ENCODE assay signal across 17 mouse cellular contexts in the genomic region with DNA sequence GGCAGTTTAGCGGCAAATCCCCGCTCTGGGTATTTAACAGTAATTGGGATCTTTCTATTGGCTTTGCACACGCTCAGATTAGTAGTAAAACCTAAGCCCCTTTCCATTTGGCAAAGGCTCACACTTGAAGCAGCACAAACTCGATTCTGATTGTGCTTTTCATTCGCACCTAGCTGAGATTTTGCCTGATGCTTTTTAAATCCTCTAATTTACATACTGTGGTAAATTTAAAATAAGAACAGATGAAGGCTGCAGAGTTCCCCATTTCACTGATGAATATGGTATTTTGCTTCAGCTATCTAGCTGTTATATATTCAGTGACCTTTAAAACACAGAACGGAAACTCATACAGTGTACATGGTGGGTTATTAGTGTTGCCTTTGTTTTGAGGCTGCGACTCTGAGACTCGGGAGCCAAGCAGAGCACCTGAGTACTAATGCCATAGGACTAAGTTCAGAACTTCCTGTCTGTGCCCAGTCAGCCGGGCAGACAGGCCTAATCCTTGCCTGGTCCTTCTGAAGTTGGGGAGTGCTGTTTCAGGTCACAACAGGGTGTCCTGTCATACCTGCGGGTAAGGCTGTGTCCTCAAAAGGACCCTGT.
A peak's percentile ranks its signal among the peaks of the same experiment; 100 is the strongest.
DNase-seq lines count a peak whose midpoint lies in the region; ATAC-seq and TF ChIP-seq lines count a peak whose summit lies in the region.
"Had no signal": no experiment of that assay in that cellular context is flagged by ENCODE, and none has a peak within 500 bp of the region (broad histone marks: within the 10 kb centered on the region; RNA-seq: fewer than 3 reads in every experiment).

No protein-coding gene starts in this region.

- no peak overlapping the region for H3K9ac ChIP-seq in forebrain, embryonic 14.5 days (ENCODE audit: low read length)
- no peak overlapping the region for H3K9ac ChIP-seq in forebrain, embryonic 13.5 days
- H3K9ac ChIP-seq: embryonic facial prominence, embryonic 12.5 days; intestine, embryonic 15.5 days; liver, embryonic 12.5 days; lung, embryonic 14.5 days; midbrain, embryonic 13.5 days had no signal

- no peaks in the 10 kb centered on the region for H3K36me3 ChIP-seq in forebrain, embryonic 14.5 days (ENCODE audit: control insufficient read depth, insufficient read depth, low read length)
- no peaks in the 10 kb centered on the region for H3K36me3 ChIP-seq in forebrain, embryonic 13.5 days (ENCODE audit: poor library complexity, severe bottlenecking)
- H3K36me3 ChIP-seq in spleen, adult 2 months (ENCODE audit: control insufficient read depth, insufficient read depth, low read length), result no peaks in the 10 kb centered on the region
- H3K36me3 ChIP-seq: embryonic facial prominence, embryonic 12.5 days; intestine, embryonic 15.5 days; liver, embryonic 12.5 days; midbrain, embryonic 13.5 days had no signal

- TF ChIP-seq POLR2A in spleen, adult 2 months (IDR thresholded peaks at IDR 0.05; ENCODE audit: low read depth, low read length), result no peak
- TF ChIP-seq POLR2A in cortical plate, adult 2 months (IDR thresholded peaks at IDR 0.05; ENCODE audit: extremely low read depth, insufficient read depth, low read length), result no peak

- H3K27ac ChIP-seq in forebrain, embryonic 14.5 days (ENCODE audit: low read depth, low read length), result no peak overlapping the region
- no peak overlapping the region for H3K27ac ChIP-seq in forebrain, embryonic 13.5 days
- peak overlapping the region; percentile 82 for H3K27ac ChIP-seq in spleen, adult 2 months (ENCODE audit: insufficient read depth, low read length)
- H3K27ac ChIP-seq in cortical plate, adult 2 months (ENCODE audit: insufficient read depth, low read length), result peak overlapping the region; percentile 6; the same call in 1 of the 2 replicates
- H3K27ac ChIP-seq: embryonic facial prominence, embryonic 12.5 days; heart, adult 2 months; intestine, embryonic 15.5 days; liver, embryonic 12.5 days; midbrain, embryonic 13.5 days had no signal

- peaks cover 18% of the 10 kb centered on the region for H3K4me1 ChIP-seq in forebrain, embryonic 14.5 days (ENCODE audit: control insufficient read depth, insufficient read depth, low read length)
- peaks cover 27% of the 10 kb centered on the region for H3K4me1 ChIP-seq in forebrain, embryonic 13.5 days
- peaks cover 23% of the 10 kb centered on the region; the same call in 1 of the 2 replicates for H3K4me1 ChIP-seq in spleen, adult 2 months (ENCODE audit: control insufficient read depth, insufficient read depth, insufficient read length)
- peaks cover 16% of the 10 kb centered on the region for H3K4me1 ChIP-seq in cortical plate, adult 2 months (ENCODE audit: control insufficient read depth, insufficient read depth, low read length)
- H3K4me1 ChIP-seq: liver, embryonic 12.5 days had no signal

- no peak for TF ChIP-seq CTCF in spleen, adult 2 months (IDR thresholded peaks at IDR 0.05; ENCODE audit: extremely low read depth, insufficient read depth, insufficient read length, insufficient replicate concordance)
- no peak for TF ChIP-seq CTCF in cortical plate, adult 2 months (IDR thresholded peaks at IDR 0.05; ENCODE audit: extremely low read depth, insufficient read depth, low read length)

- WGBS in forebrain, embryonic 14.5 days, result 54% methylated on average over 10 of the region's 10 CpGs
- WGBS in forebrain, embryonic 13.5 days, result 63% methylated on average over 10 of the region's 10 CpGs
- WGBS in spleen, adult 2 months, result 60% methylated on average over 10 of the region's 10 CpGs

- H3K4me2 ChIP-seq in forebrain, embryonic 14.5 days (ENCODE audit: low read length), result no peak overlapping the region
- H3K4me2 ChIP-seq in forebrain, embryonic 13.5 days, result no peak overlapping the region
- H3K4me2 ChIP-seq: embryonic facial prominence, embryonic 12.5 days; intestine, embryonic 15.5 days; liver, embryonic 12.5 days; lung, embryonic 14.5 days; midbrain, embryonic 13.5 days had no signal

- ATAC-seq in forebrain, embryonic 14.5 days, result peak; percentile 19; the same call in 1 of the 2 replicates
- no peak; the same call in 1 of the 2 replicates for ATAC-seq in forebrain, embryonic 13.5 days
- ATAC-seq: intestine, embryonic 15.5 days; liver, embryonic 12.5 days; midbrain, embryonic 13.5 days had no signal

- no peak overlapping the region for H3K4me3 ChIP-seq in forebrain, embryonic 14.5 days (ENCODE audit: low read depth, low read length)
- no peak overlapping the region for H3K4me3 ChIP-seq in forebrain, embryonic 13.5 days
- H3K4me3 ChIP-seq in spleen, adult 2 months (ENCODE audit: extremely low read depth, insufficient read depth, insufficient read length), result no peak overlapping the region
- H3K4me3 ChIP-seq in cortical plate, adult 2 months (ENCODE audit: insufficient read depth, low read length), result no peak overlapping the region
- H3K4me3 ChIP-seq: embryonic facial prominence, embryonic 12.5 days; heart, adult 2 months; intestine, embryonic 15.5 days; liver, embryonic 12.5 days; midbrain, embryonic 13.5 days had no signal

- H3K9me3 ChIP-seq in forebrain, embryonic 14.5 days (replicated peaks; ENCODE audit: control insufficient read depth, low read length), result no peaks in the 10 kb centered on the region
- no peaks in the 10 kb centered on the region for H3K9me3 ChIP-seq in forebrain, embryonic 13.5 days (replicated peaks)
- H3K9me3 ChIP-seq: embryonic facial prominence, embryonic 12.5 days; intestine, embryonic 15.5 days; liver, embryonic 12.5 days; midbrain, embryonic 13.5 days had no signal

- DNase-seq in forebrain, embryonic 14.5 days (ENCODE audit: low spot score), result no peak
- no peak for DNase-seq in spleen, adult 2 months (ENCODE audit: low read depth in 1 of 2, low spot score in 2 of 2)
- no peak for DNase-seq in spleen, postnatal 10 days (ENCODE audit: low spot score in 2 of 2)
- DNase-seq in telencephalon, adult 2 months (ENCODE audit: low read depth, low spot score), result peak; percentile 65
- DNase-seq in right cerebral cortex, postnatal 36 days (ENCODE audit: low spot score in 2 of 2), result no peak
- DNase-seq in gastrocnemius, adult 8-10 months (ENCODE audit: low spot score in 2 of 2), result no peak
- DNase-seq: cerebellum, adult 11-12 months; gastrocnemius, postnatal 10 days; heart, adult 2 months; lung, embryonic 14.5 days; lung, postnatal 4 days had no signal

- no peaks in the 10 kb centered on the region for H3K27me3 ChIP-seq in forebrain, embryonic 14.5 days (replicated peaks; ENCODE audit: control insufficient read depth, insufficient read depth, low read length)
- 0 out of 2 replicates have a peak, but pooled peaks cover 5% of the 10 kb centered on the region for H3K27me3 ChIP-seq in forebrain, embryonic 13.5 days
- H3K27me3 ChIP-seq in spleen, adult 2 months (ENCODE audit: control insufficient read depth, insufficient read depth, low read length), result no peaks in the 10 kb centered on the region
- H3K27me3 ChIP-seq: embryonic facial prominence, embryonic 12.5 days; intestine, embryonic 15.5 days; liver, embryonic 12.5 days; midbrain, embryonic 13.5 days had no signal

Comparison
In these comparisons a context has a peak if more than half of its experiments do, and no peak if none do; other contexts are left out.
1. H3K27ac ChIP-seq: peak in spleen, adult 2 months (single experiment) and cortical plate, adult 2 months (single experiment); none in forebrain, embryonic 14.5 days (single experiment) and forebrain, embryonic 13.5 days (single experiment).